ENCODE assay signal across 8 mouse cellular contexts in genomic region chr7:141670999-141671398, GRCm38 (mm10). TPM values are rescaled to one million over a fixed set of nuclear protein-coding genes. Genes with fewer than 3 reads are reported as not detected.
A peak's percentile ranks its signal among the peaks of the same experiment; 100 is the strongest.
DNase-seq lines count a peak whose midpoint lies in the region; ATAC-seq and TF ChIP-seq lines count a peak whose summit lies in the region.

No protein-coding gene starts in this region.

- TF ChIP-seq CTCF in midbrain, postnatal 0 days (IDR thresholded peaks at IDR 0.05), result peak; percentile 39; the same call in 1 of the 2 replicates
- TF ChIP-seq CTCF in bone marrow, adult 2 months (IDR thresholded peaks at IDR 0.05; ENCODE audit: control insufficient read depth, insufficient read depth, low read length), result peak; percentile 65

- peak; percentile 9 for DNase-seq in midbrain, postnatal 0 days (ENCODE audit: low spot score)
- DNase-seq in retina, adult 2 months (ENCODE audit: low read depth, low spot score), result peak; percentile 23
- no peak for DNase-seq in right cerebral cortex, postnatal 10 days (ENCODE audit: low spot score in 2 of 2)
- no peak for DNase-seq in frontal cortex, postnatal 36 days (ENCODE audit: low spot score in 2 of 2)
- no peak for DNase-seq in left cerebral cortex, postnatal 4 days

- no peak for ATAC-seq in midbrain, postnatal 0 days (ENCODE audit: low FRiP score)
- no peak for ATAC-seq in midbrain, embryonic 15.5 days (replicated peaks)
- ATAC-seq in kidney, embryonic 15.5 days (replicated peaks; ENCODE audit: low FRiP score), result 0 out of 2 replicates have a peak, but pooled peaks have one; percentile 27

- no peaks in the 10 kb centered on the region for H3K27me3 ChIP-seq in midbrain, postnatal 0 days (ENCODE audit: insufficient read depth, low read length)
- no peaks in the 10 kb centered on the region for H3K27me3 ChIP-seq in midbrain, embryonic 15.5 days (replicated peaks)
- H3K27me3 ChIP-seq in kidney, embryonic 15.5 days, result no peaks in the 10 kb centered on the region

- intact Hi-C loops in left cerebral cortex, postnatal 4 days (cut with DNase I), result no loop called here

- H3K4me1 ChIP-seq in midbrain, postnatal 0 days (ENCODE audit: insufficient read depth, low read length), result no peaks in the 10 kb centered on the region
- H3K4me1 ChIP-seq in midbrain, embryonic 15.5 days, result no peaks in the 10 kb centered on the region
- no peaks in the 10 kb centered on the region for H3K4me1 ChIP-seq in bone marrow, adult 2 months (ENCODE audit: control insufficient read depth, insufficient read depth, low read length)
- H3K4me1 ChIP-seq in kidney, embryonic 15.5 days, result no peaks in the 10 kb centered on the region

- no peaks in the 10 kb centered on the region for H3K9me3 ChIP-seq in midbrain, postnatal 0 days (ENCODE audit: low read length)
- no peaks in the 10 kb centered on the region for H3K9me3 ChIP-seq in midbrain, embryonic 15.5 days
- no peaks in the 10 kb centered on the region for H3K9me3 ChIP-seq in kidney, embryonic 15.5 days (replicated peaks)

- no peak overlapping the region for H3K4me2 ChIP-seq in midbrain, postnatal 0 days (ENCODE audit: low read depth, low read length, poor library complexity, severe bottlenecking)
- no peak overlapping the region for H3K4me2 ChIP-seq in midbrain, embryonic 15.5 days
- no peak overlapping the region for H3K4me2 ChIP-seq in kidney, embryonic 15.5 days

- no peak overlapping the region for H3K4me3 ChIP-seq in midbrain, postnatal 0 days (ENCODE audit: low read depth, low read length)
- H3K4me3 ChIP-seq in midbrain, embryonic 15.5 days, result no peak overlapping the region
- no peak overlapping the region for H3K4me3 ChIP-seq in bone marrow, adult 2 months (replicated peaks; ENCODE audit: control insufficient read depth, low read depth, low read length)
- H3K4me3 ChIP-seq in kidney, embryonic 15.5 days (replicated peaks), result no peak overlapping the region

- no peak overlapping the region for H3K9ac ChIP-seq in midbrain, postnatal 0 days (replicated peaks; ENCODE audit: low read length, poor library complexity, severe bottlenecking)
- no peak overlapping the region for H3K9ac ChIP-seq in midbrain, embryonic 15.5 days
- H3K9ac ChIP-seq in kidney, embryonic 15.5 days, result no peak overlapping the region

- no peaks in the 10 kb centered on the region for H3K36me3 ChIP-seq in midbrain, postnatal 0 days (ENCODE audit: insufficient read depth, low read length)
- no peaks in the 10 kb centered on the region for H3K36me3 ChIP-seq in midbrain, embryonic 15.5 days (replicated peaks)
- H3K36me3 ChIP-seq in kidney, embryonic 15.5 days, result no peaks in the 10 kb centered on the region

- WGBS in midbrain, postnatal 0 days, result 85% methylated on average over 4 of the region's 4 CpGs
- WGBS in midbrain, embryonic 15.5 days, result 85% methylated on average over 4 of the region's 4 CpGs
- WGBS in bone marrow, adult 2 months, result 53% methylated on average over 4 of the region's 4 CpGs
- WGBS in kidney, embryonic 15.5 days, result 81% methylated on average over 4 of the region's 4 CpGs

- TF ChIP-seq POLR2A in bone marrow, adult 2 months (IDR thresholded peaks at IDR 0.05; ENCODE audit: borderline replicate concordance, control insufficient read depth, low read depth, low read length), result no peak

- H3K27ac ChIP-seq in midbrain, postnatal 0 days (ENCODE audit: low read depth, low read length), result no peak overlapping the region
- H3K27ac ChIP-seq in midbrain, embryonic 15.5 days, result no peak overlapping the region
- H3K27ac ChIP-seq in bone marrow, adult 2 months (ENCODE audit: control insufficient read depth, insufficient read depth, low read depth, low read length, poor library complexity), result peak overlapping the region; percentile 45; the same call in 1 of the 2 replicates
- H3K27ac ChIP-seq in kidney, embryonic 15.5 days, result no peak overlapping the region

RNA-seq across cellular contexts. Expression of gene Muc6, which starts 15.9 kb away (rescaled TPM):
- total RNA-seq in midbrain, postnatal 0 days (2014; rRNA removed), result not detected in 2 replicates
- 0.12 and 0.16 TPM in 2 replicates for polyA plus RNA-seq in midbrain, postnatal 0 days (2015; fragmentation: Nextera tagmentation; extraction: Ambion mirVana)
- 0.27 and 0.37 TPM in 2 replicates for polyA plus RNA-seq in midbrain, embryonic 15.5 days (2015; fragmentation: Nextera tagmentation; extraction: Ambion mirVana)
- polyA plus RNA-seq in bone marrow, adult 2 months (2011; ENCODE audit: insufficient read depth, insufficient read length, low replicate concordance, missing spikeins), result 0.25 TPM in 1 of 2 replicates, not detected in the other
- polyA plus RNA-seq in kidney, embryonic 15.5 days (2015; fragmentation: Nextera tagmentation; extraction: Ambion mirVana), result 0.23 TPM in 2 replicates
- total RNA-seq in left cerebral cortex, postnatal 4 days (2021), result not detected

RNA-seq across cellular contexts. Expression of gene Muc2, which starts 19.1 kb away (rescaled TPM):
- total RNA-seq in midbrain, postnatal 0 days (2014; rRNA removed), result 0.77 and 1.0 TPM in 2 replicates
- polyA plus RNA-seq in midbrain, postnatal 0 days (2015; fragmentation: Nextera tagmentation; extraction: Ambion mirVana), result 0.49 and 0.58 TPM in 2 replicates
- 0.15 and 0.38 TPM in 2 replicates for polyA plus RNA-seq in midbrain, embryonic 15.5 days (2015; fragmentation: Nextera tagmentation; extraction: Ambion mirVana)
- polyA plus RNA-seq in bone marrow, adult 2 months (2011; ENCODE audit: insufficient read depth, insufficient read length, low replicate concordance, missing spikeins), result 0.75 TPM in 1 of 2 replicates, not detected in the other
- polyA plus RNA-seq in kidney, embryonic 15.5 days (2015; fragmentation: Nextera tagmentation; extraction: Ambion mirVana), result 0.40 and 1.9 TPM in 2 replicates
- total RNA-seq in left cerebral cortex, postnatal 4 days (2021), result 1 to 10 TPM in 1 of 2 experiments, under 1 TPM in 1; 0.68 to 1.4 TPM

Comparison
In these comparisons a context has a peak if more than half of its experiments do, and no peak if none do; other contexts are left out.
1. DNase-seq: peak in midbrain, postnatal 0 days (single experiment) and retina, adult 2 months (single experiment); none in right cerebral cortex, postnatal 10 days (0 of 2), frontal cortex, postnatal 36 days (0 of 2) and left cerebral cortex, postnatal 4 days (single experiment).